Mouse (Mus musculus): ENCODE measurements around the gene Olfr202. TPM values are rescaled to one million over a fixed set of nuclear protein-coding genes. Genes with fewer than 3 reads are reported as not detected.
"Not testable (repeated sequence)": the region's sequence is repeated elsewhere in the genome, so short reads cannot be mapped to it uniquely, and the experiment has no call there.

Olfr202 gene
- not detected in 2 replicates for polyA plus RNA-seq (2014; fragmentation: Nextera tagmentation; extraction: Ambion mirVana)

GRCm38 (mm10) chr16:59286693-59287092, at the start of gene Olfr202:
Gene Olfr202 (minus strand): TSS chr16:59286793.
- no peak within 1 kb of the TSS for H3K27ac ChIP-seq (ENCODE audit: low read depth, low read length)
- no peak within 1 kb of the TSS for H3K9ac ChIP-seq (ENCODE audit: low read length)
- no peaks in the 10 kb centered on the region for H3K4me1 ChIP-seq (ENCODE audit: control insufficient read depth, insufficient read depth, low read length)
- no peak for ATAC-seq (ENCODE audit: insufficient read depth, low FRiP score, low TSS enrichment)
- WGBS, result 79% methylated on average over 1 of the region's 1 CpGs
- no peaks in the 10 kb centered on the region for H3K9me3 ChIP-seq (ENCODE audit: control insufficient read depth, low read length)
- DNase-seq (ENCODE audit: low spot score), result no peak
- no peaks in the 10 kb centered on the region for H3K27me3 ChIP-seq (ENCODE audit: control insufficient read depth, insufficient read depth, low read length)
- H3K4me3 ChIP-seq (ENCODE audit: low read depth, low read length), result no peak within 1 kb of the TSS
- no peak within 1 kb of the TSS for H3K4me2 ChIP-seq (ENCODE audit: low read depth)
- no peaks in the 10 kb centered on the region for H3K36me3 ChIP-seq (ENCODE audit: control insufficient read depth, insufficient read depth, low read length)

GRCm38 (mm10) chr16:59331038-59331437, 44.4 kb upstream of the Olfr202 start, which contains the start of gene Olfr205:
Gene Olfr205 (minus strand): TSS chr16:59331138.
- Histone ChIP-seq H3K9ac (ENCODE audit: low read length) (no peak within 1 kb of the TSS), H3K27ac (ENCODE audit: low read depth, low read length) (no peak within 1 kb of the TSS), H3K36me3 (ENCODE audit: control insufficient read depth, insufficient read depth, low read length) (no peaks in the 10 kb centered on the region), H3K9me3 (ENCODE audit: control insufficient read depth, low read length) (no peaks in the 10 kb centered on the region), H3K4me2 (ENCODE audit: low read depth) (no peak within 1 kb of the TSS), H3K27me3 (ENCODE audit: control insufficient read depth, insufficient read depth, low read length) (no peaks in the 10 kb centered on the region), H3K4me1 (ENCODE audit: control insufficient read depth, insufficient read depth, low read length) (no peaks in the 10 kb centered on the region), H3K4me3 (ENCODE audit: low read depth, low read length) (no peak within 1 kb of the TSS)
- no peak for ATAC-seq (ENCODE audit: insufficient read depth, low FRiP score, low TSS enrichment)
- no peak for DNase-seq (ENCODE audit: low spot score)

GRCm38 (mm10) chr16:59323262-59323661, 36.7 kb upstream of the Olfr202 start:
- not testable (repeated sequence) for H3K4me3 ChIP-seq (ENCODE audit: low read depth, low read length); H3K27ac ChIP-seq (ENCODE audit: low read depth, low read length); H3K9ac ChIP-seq (ENCODE audit: low read length); H3K27me3 ChIP-seq (ENCODE audit: control insufficient read depth, insufficient read depth, low read length); H3K36me3 ChIP-seq (ENCODE audit: control insufficient read depth, insufficient read depth, low read length); H3K9me3 ChIP-seq (ENCODE audit: control insufficient read depth, low read length); DNase-seq (ENCODE audit: low spot score); H3K4me2 ChIP-seq (ENCODE audit: low read depth); H3K4me1 ChIP-seq (ENCODE audit: control insufficient read depth, insufficient read depth, low read length); ATAC-seq (ENCODE audit: insufficient read depth, low FRiP score, low TSS enrichment)
- 65% methylated on average over 1 of the region's 1 CpGs for WGBS

GRCm38 (mm10) chr16:59318148-59318547, 31.6 kb upstream of the Olfr202 start, which contains the start of gene Olfr204:
Gene Olfr204 (minus strand): TSS chr16:59318248.
- no peaks in the 10 kb centered on the region for H3K9me3 ChIP-seq (ENCODE audit: control insufficient read depth, low read length)

GRCm38 (mm10) chr16:59298581-59298980, 12.0 kb upstream of the Olfr202 start, which contains the start of gene Olfr203:
Gene Olfr203 (plus strand): TSS chr16:59298881.
- Histone ChIP-seq H3K4me2 (ENCODE audit: low read depth) (no peak within 1 kb of the TSS), H3K27me3 (ENCODE audit: control insufficient read depth, insufficient read depth, low read length) (no peaks in the 10 kb centered on the region), H3K9me3 (ENCODE audit: control insufficient read depth, low read length) (no peaks in the 10 kb centered on the region), H3K27ac (ENCODE audit: low read depth, low read length) (no peak within 1 kb of the TSS), H3K9ac (ENCODE audit: low read length) (no peak within 1 kb of the TSS), H3K4me3 (ENCODE audit: low read depth, low read length) (no peak within 1 kb of the TSS), H3K4me1 (ENCODE audit: control insufficient read depth, insufficient read depth, low read length) (no peaks in the 10 kb centered on the region), H3K36me3 (ENCODE audit: control insufficient read depth, insufficient read depth, low read length) (no peaks in the 10 kb centered on the region)
- WGBS, result 85% methylated on average over 2 of the region's 2 CpGs
- DNase-seq (ENCODE audit: low spot score) (no peak), ATAC-seq (ENCODE audit: insufficient read depth, low FRiP score, low TSS enrichment) (no peak)

More at GRCm38 (mm10) chr16:59318148-59318547, 31.6 kb upstream of the Olfr202 start, which contains the start of gene Olfr204:
- no peak for DNase-seq (ENCODE audit: low spot score)
- H3K4me3 ChIP-seq (ENCODE audit: low read depth, low read length), result no peak within 1 kb of the TSS
- no peak within 1 kb of the TSS for H3K9ac ChIP-seq (ENCODE audit: low read length)
- H3K27ac ChIP-seq (ENCODE audit: low read depth, low read length), result no peak within 1 kb of the TSS
- no peak for ATAC-seq (ENCODE audit: insufficient read depth, low FRiP score, low TSS enrichment)
- H3K4me1 ChIP-seq (ENCODE audit: control insufficient read depth, insufficient read depth, low read length), result no peaks in the 10 kb centered on the region
- no peaks in the 10 kb centered on the region for H3K27me3 ChIP-seq (ENCODE audit: control insufficient read depth, insufficient read depth, low read length)
- H3K4me2 ChIP-seq (ENCODE audit: low read depth), result no peak within 1 kb of the TSS
- no peaks in the 10 kb centered on the region for H3K36me3 ChIP-seq (ENCODE audit: control insufficient read depth, insufficient read depth, low read length)

GRCm38 (mm10) chr16:59287576-59287975, 983 bp upstream of the Olfr202 start:
- 90% methylated on average over 9 of the region's 9 CpGs for WGBS

GRCm38 (mm10) chr16:59283476-59283875, 3.1 kb downstream of the Olfr202 start:
- no peaks in the 10 kb centered on the region for H3K36me3 ChIP-seq (ENCODE audit: control insufficient read depth, insufficient read depth, low read length)
- no peaks in the 10 kb centered on the region for H3K27me3 ChIP-seq (ENCODE audit: control insufficient read depth, insufficient read depth, low read length)
- H3K4me2 ChIP-seq (ENCODE audit: low read depth), result no peak overlapping the region
- WGBS, result 81% methylated on average over 1 of the region's 1 CpGs
- DNase-seq (ENCODE audit: low spot score) (no peak), ATAC-seq (ENCODE audit: insufficient read depth, low FRiP score, low TSS enrichment) (no peak)
- no peaks in the 10 kb centered on the region for H3K9me3 ChIP-seq (ENCODE audit: control insufficient read depth, low read length)
- no peak overlapping the region for H3K4me3 ChIP-seq (ENCODE audit: low read depth, low read length)
- H3K4me1 ChIP-seq (ENCODE audit: control insufficient read depth, insufficient read depth, low read length), result no peaks in the 10 kb centered on the region
- H3K27ac ChIP-seq (ENCODE audit: low read depth, low read length), result no peak overlapping the region
- no peak overlapping the region for H3K9ac ChIP-seq (ENCODE audit: low read length)

More at GRCm38 (mm10) chr16:59287576-59287975, 983 bp upstream of the Olfr202 start:
- H3K9ac ChIP-seq (ENCODE audit: low read length); H3K36me3 ChIP-seq (ENCODE audit: control insufficient read depth, insufficient read depth, low read length); H3K27me3 ChIP-seq (ENCODE audit: control insufficient read depth, insufficient read depth, low read length); H3K4me2 ChIP-seq (ENCODE audit: low read depth); H3K27ac ChIP-seq (ENCODE audit: low read depth, low read length); H3K4me1 ChIP-seq (ENCODE audit: control insufficient read depth, insufficient read depth, low read length); DNase-seq (ENCODE audit: low spot score); H3K9me3 ChIP-seq (ENCODE audit: control insufficient read depth, low read length); H3K4me3 ChIP-seq (ENCODE audit: low read depth, low read length); ATAC-seq (ENCODE audit: insufficient read depth, low FRiP score, low TSS enrichment): not testable (repeated sequence)

GRCm38 (mm10) chr16:59280542-59280941, 6.1 kb downstream of the Olfr202 start:
- Histone ChIP-seq H3K27ac (ENCODE audit: low read depth, low read length) (no peak overlapping the region), H3K4me3 (ENCODE audit: low read depth, low read length) (no peak overlapping the region), H3K36me3 (ENCODE audit: control insufficient read depth, insufficient read depth, low read length) (no peaks in the 10 kb centered on the region), H3K4me2 (ENCODE audit: low read depth) (no peak overlapping the region), H3K9me3 (ENCODE audit: control insufficient read depth, low read length) (no peaks in the 10 kb centered on the region), H3K4me1 (ENCODE audit: control insufficient read depth, insufficient read depth, low read length) (no peaks in the 10 kb centered on the region), H3K27me3 (ENCODE audit: control insufficient read depth, insufficient read depth, low read length) (no peaks in the 10 kb centered on the region), H3K9ac (ENCODE audit: low read length) (no peak overlapping the region)
- DNase-seq (ENCODE audit: low spot score) (no peak), ATAC-seq (ENCODE audit: insufficient read depth, low FRiP score, low TSS enrichment) (no peak)
- WGBS, result 88% methylated on average over 3 of the region's 3 CpGs

- DNase-seq (ENCODE audit: low spot score); H3K27me3 ChIP-seq (ENCODE audit: control insufficient read depth, insufficient read depth, low read length); H3K4me3 ChIP-seq (ENCODE audit: low read depth, low read length); ATAC-seq (ENCODE audit: insufficient read depth, low FRiP score, low TSS enrichment); H3K4me2 ChIP-seq (ENCODE audit: low read depth); H3K9me3 ChIP-seq (ENCODE audit: control insufficient read depth, low read length); H3K4me1 ChIP-seq (ENCODE audit: control insufficient read depth, insufficient read depth, low read length); H3K9ac ChIP-seq (ENCODE audit: low read length); H3K36me3 ChIP-seq (ENCODE audit: control insufficient read depth, insufficient read depth, low read length); H3K27ac ChIP-seq (ENCODE audit: low read depth, low read length): not testable (repeated sequence)
- WGBS, result 87% methylated on average over 4 of the region's 4 CpGs
Observed at GRCm38 (mm10) chr16:59272532-59272931, 14.1 kb downstream of the Olfr202 start, which contains the start of gene Olfr201. Gene Olfr201 (minus strand): TSS chr16:59272632.
